Mouse (Mus musculus) CH12.LX (cell line): ENCODE results near the gene Il22ra1.

Experiments used
- BHLHE40 ChIP-seq: IDR thresholded peaks from 2 replicates; pipeline ENCODE4 v1.6.1; 2011; ENCODE audit warnings: mild to moderate bottlenecking, low read depth, low read length, improper control_type of control experiment
- CTCF ChIP-seq, 2 experiments: IDR thresholded peaks in 1 of 2; conservative IDR thresholded peaks in 1 of 2; 2 replicates each; pipeline ENCODE4 v1.5.1; 2011 to 2012; ENCODE audit warnings: low read depth in 2 of 2, low read length in 2 of 2, improper control_type of control experiment in 1 of 2, inconsistent platforms in 1 of 2, mild to moderate bottlenecking in 1 of 2, moderate library complexity in 1 of 2
- ELF1 ChIP-seq: IDR thresholded peaks from 2 replicates; pipeline ENCODE4 v1.6.1; 2014; ENCODE audit warnings: low read depth, mild to moderate bottlenecking, inconsistent platforms, low read length, improper control_type of control experiment
- JUN ChIP-seq: IDR thresholded peaks from 2 replicates; pipeline ENCODE4 v1.6.1; 2011; ENCODE audit warnings: low read depth, mild to moderate bottlenecking, low read length, improper control_type of control experiment, moderate library complexity; ENCODE audit not compliant: insufficient read depth
- MEF2A ChIP-seq: IDR thresholded peaks from 2 replicates; pipeline ENCODE4 v1.6.1; 2014; ENCODE audit warnings: low read depth, mild to moderate bottlenecking, inconsistent platforms, low read length, improper control_type of control experiment, borderline replicate concordance
- NRF1 ChIP-seq: IDR thresholded peaks from 2 replicates; pipeline ENCODE4 v1.6.1; 2014; ENCODE audit warnings: low read depth, mild to moderate bottlenecking, inconsistent platforms, low read length, improper control_type of control experiment, moderate library complexity
- POLR2A ChIP-seq: IDR thresholded peaks from 2 replicates; pipeline ENCODE4 v1.6.1; 2011; ENCODE audit warnings: low read depth, mild to moderate bottlenecking, improper control_type of control experiment, low read length
- RCOR1 ChIP-seq: conservative IDR thresholded peaks from 2 replicates; pipeline ENCODE4 v1.6.1; 2012; ENCODE audit warnings: low read depth, mild to moderate bottlenecking, inconsistent platforms, low read length, improper control_type of control experiment
- SIN3A ChIP-seq: IDR thresholded peaks from 2 replicates; pipeline ENCODE4 v1.6.1; 2012; ENCODE audit warnings: low read length, improper control_type of control experiment, inconsistent platforms
- TBP ChIP-seq: conservative IDR thresholded peaks from 2 replicates; pipeline ENCODE4 v1.6.1; 2011; ENCODE audit warnings: low read depth, low read length, improper control_type of control experiment
- USF2 ChIP-seq: conservative IDR thresholded peaks from 2 replicates; pipeline ENCODE4 v1.6.1; 2011; ENCODE audit warnings: low read depth, low read length, improper control_type of control experiment
- ZC3H11A ChIP-seq: IDR thresholded peaks from 2 replicates; pipeline ENCODE4 v1.6.1; 2012; ENCODE audit warnings: low read depth, mild to moderate bottlenecking, inconsistent platforms, low read length, improper control_type of control experiment

DNA sequence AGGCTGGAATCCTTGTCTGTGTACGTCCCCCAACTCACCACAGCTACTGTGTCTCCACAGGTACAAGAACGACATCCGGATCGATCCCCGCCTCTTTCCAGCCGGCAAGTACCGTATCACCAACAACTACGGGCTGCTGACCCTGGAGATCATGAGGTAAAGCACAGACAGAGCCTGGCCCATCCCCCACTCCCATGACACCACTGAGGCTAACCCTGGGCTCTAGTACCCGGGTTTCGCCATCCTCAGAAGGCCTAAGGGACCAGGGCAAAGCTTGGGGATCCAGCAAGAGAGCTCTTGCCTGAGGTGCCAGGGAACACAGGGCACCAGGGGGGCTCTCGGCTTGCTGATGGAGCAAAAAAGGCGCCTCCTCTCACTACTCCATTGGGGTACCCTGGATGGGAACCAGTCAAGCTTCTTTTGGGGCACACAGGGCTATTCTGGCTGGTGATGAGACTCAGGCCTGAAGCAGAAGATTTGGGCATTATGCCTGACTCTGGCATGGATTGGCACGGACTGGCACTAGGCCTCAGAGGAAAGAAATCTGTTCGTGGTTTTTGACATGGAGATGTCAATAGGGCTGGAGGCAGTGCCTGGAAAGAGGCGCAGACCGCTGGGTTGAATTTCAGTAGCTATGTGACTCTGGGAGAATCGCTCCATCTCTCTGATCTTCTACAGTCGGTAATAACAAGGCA lies 42.8 kb downstream of the Il22ra1 start:
- no peak for TF ChIP-seq CTCF (conservative IDR thresholded peaks at IDR 0.05 in 1 of 2, IDR thresholded peaks at IDR 0.05 in 1 of 2; ENCODE audit: low read depth in 2 of 2, low read length in 2 of 2)
- TF ChIP-seq NRF1, result no peak
- TF ChIP-seq SIN3A, result no peak
- no peak for TF ChIP-seq RCOR1
- TF ChIP-seq ZC3H11A, result no peak
- no peak for TF ChIP-seq JUN
- TF ChIP-seq TBP, result no peak
- no peak for TF ChIP-seq POLR2A
- TF ChIP-seq MEF2A, result no peak
- no peak for TF ChIP-seq ELF1
- TF ChIP-seq BHLHE40, result no peak
- no peak for TF ChIP-seq USF2
